Mouse (Mus musculus) adrenal gland, adult 18-20 months (tissue): ENCODE measurements around the gene Spata25. TPM values are rescaled to one million over a fixed set of nuclear protein-coding genes. Genes with fewer than 3 reads are reported as not detected.
"Not testable (repeated sequence)": the region's sequence is repeated elsewhere in the genome, so short reads cannot be mapped to it uniquely, and the experiment has no call there.

Experiments used
- DNase-seq, 2 experiments: peaks; one replicate each; pipeline ENCODE4 v3.0.0; 2021 to 2022; ENCODE audit warnings: low spot score in 2 of 2
- total RNA-seq, 2 experiments: library from RNA; stranded (reverse); gene quantifications; 1 replicate in 1 of 2; 2 replicates in 1 of 2; pipeline ENCODE4 v1.2.3; 2021

Spata25 gene
- total RNA-seq, 2 experiments from 2014 or later, result not detected

DNA sequence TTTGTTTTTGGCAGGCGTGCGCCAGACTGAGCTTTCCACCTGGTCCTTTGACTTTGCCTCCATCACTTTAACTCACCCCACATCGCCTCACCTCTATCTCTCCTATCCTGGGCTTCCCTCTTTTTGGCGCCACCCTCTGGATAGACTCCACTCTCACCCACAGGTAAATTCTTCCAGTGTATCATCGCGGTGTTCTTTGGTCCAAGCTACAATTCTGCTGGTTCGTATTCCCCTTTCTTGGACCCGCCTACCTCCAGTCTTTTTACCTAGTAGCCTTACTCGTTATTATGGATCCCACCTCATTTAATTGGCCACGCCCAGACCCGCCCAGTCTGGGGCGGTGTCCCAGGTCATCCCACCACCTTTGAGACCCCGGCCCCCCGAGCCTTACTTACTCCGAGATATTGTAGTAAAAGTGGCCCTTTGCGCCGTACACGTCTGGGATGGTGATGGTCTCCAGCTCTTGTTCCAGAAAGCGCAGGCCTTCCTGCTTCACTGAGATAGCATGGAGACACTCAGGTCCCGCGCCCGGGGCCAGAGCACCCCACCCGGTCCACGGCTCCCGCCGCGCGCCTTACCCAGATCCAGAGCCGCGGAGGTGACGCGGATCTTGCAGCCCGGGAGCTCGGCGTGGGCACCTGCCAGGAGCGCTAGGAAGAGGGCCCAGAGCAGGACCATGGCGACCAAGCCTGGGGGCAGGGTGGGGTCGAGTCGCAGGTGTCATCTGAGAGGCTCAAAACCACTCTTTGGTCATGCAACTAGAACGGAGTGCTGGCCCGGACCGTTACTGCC, 28.2 kb upstream of the Spata25 start:
- DNase-seq, result no peak

- DNase-seq, result not testable (repeated sequence)
Measured at GRCm38 (mm10) chr2:164855572-164855971, 27.2 kb upstream of the Spata25 start.

DNA sequence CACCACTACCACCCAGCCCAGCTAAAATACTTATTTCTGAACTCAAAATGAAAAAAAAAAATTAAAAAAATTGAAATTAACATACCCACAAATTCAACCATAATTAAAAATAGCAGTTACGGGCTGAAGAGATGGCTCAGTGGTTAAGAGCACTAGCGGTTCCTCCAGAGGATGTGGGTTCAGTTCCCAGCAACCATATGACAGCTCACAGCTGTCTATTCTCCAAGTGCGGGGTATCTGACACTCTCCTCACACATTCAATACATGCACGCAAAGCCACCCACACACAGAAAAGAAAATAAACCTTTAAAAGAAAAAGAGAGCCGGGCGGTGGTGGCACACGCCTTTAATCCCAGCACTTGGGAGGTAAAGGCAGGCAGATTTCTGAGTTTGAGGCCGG, 21.7 kb upstream of the Spata25 start:
- DNase-seq, result no peak

DNA sequence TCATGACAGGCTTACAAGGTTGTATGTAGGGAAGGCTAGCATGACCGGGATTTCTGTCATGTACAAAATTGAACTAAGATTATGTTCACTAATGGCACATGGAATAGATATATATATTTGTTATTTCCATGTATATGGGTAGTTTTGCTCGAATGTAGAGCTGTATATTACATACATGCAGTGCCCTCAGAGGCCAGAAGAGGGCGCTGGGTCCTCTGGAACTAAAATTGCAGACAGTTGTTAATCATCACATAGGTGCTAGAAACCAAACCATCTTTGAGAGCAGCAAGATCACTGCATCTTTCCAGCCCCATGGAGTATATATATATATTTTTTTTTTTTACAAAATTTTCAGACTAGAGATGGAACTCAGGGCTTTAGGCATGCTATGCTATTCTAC, 17.4 kb upstream of the Spata25 start:
- no peak for DNase-seq

GRCm38 (mm10) chr2:164835164-164835563, 6.8 kb upstream of the Spata25 start:
- no peak for DNase-seq

GRCm38 (mm10) chr2:164834531-164834930, 6.2 kb upstream of the Spata25 start:
- DNase-seq, result no peak

DNA sequence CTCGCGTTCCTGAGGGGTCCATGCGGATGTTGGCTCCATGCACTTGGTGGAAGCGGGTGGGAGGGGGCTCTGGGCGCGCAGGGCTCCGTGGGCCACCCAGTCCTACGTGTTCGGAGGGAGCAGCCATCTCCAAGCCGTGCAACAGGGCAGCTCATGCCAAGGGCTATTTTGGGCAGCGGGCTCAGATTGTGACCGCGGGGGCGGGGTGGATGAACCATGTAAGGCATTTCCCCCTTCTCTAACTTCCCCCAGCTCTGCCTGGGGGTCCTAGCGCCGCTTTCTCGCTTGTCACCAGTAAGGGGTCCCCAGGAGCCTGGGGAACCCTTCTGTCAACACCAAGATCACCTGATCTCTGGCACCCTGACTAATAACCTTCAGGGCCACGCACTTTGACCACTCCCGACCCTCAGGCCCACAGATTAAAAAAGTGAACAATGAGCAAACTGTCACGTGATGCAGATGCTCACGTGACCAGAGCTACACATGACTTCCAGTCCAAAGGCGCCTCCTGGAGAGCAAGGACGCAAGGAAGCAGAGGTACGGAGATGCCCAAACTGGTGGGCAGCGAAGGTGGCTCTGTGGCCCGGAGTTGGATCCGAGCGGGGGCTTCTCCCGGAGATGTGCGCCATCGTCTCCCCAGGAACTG, 5.1 kb upstream of the Spata25 start, which contains the start of gene Neurl2:
Gene Neurl2 (minus strand): TSS at position 143 of the 646 bp plus-strand sequence.
- peak; percentile 82 to 83 for DNase-seq

- DNase-seq, result peak; percentile 70 to 75
Measured at GRCm38 (mm10) chr2:164832748-164833301, 4.5 kb upstream of the Spata25 start, which contains the start of gene Ctsa. Gene Ctsa, plus strand, starts transcription at chr2:164832873.

GRCm38 (mm10) chr2:164832032-164832747, 3.9 kb upstream of the Spata25 start:
- no peak for DNase-seq

GRCm38 (mm10) chr2:164831029-164831428, 2.7 kb upstream of the Spata25 start:
- no peak for DNase-seq

- DNase-seq, result no peak
Measured at GRCm38 (mm10) chr2:164829090-164829489, 753 bp upstream of the Spata25 start.

DNA sequence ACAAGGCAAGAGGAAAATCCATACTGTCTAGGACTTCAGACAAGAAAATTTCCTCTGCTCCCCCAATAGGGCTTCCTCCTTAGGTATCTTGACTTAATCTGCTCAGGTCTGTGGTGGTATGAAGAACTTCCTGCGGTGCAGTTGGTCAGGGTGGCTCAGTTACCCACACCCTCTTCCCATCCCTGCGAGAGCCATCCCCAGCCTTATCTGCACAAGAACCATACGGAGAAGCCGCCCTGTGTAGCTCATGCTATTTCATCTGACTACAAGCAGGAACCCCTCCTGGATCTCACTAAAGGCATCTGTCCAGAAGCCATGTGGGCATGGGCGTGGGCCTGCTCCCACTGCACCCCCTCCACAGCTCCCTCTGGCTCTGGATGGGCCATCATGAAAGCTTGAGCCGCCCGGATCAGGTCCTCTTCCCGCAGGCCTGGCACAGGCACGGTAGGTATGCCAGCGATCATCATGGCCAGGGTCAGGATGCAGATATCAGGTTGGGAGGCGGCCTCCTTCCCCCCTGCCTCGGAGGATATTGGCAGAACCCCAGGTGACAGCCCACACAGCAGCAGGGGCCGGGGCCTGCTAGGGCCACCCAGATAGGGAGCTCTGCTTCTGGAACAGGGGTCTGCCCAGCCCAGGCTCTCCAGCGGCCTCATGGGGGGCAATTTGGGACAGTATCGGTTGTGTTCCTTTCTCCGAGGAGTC, 1.0 kb downstream of the Spata25 start:
- no peak for DNase-seq

DNA sequence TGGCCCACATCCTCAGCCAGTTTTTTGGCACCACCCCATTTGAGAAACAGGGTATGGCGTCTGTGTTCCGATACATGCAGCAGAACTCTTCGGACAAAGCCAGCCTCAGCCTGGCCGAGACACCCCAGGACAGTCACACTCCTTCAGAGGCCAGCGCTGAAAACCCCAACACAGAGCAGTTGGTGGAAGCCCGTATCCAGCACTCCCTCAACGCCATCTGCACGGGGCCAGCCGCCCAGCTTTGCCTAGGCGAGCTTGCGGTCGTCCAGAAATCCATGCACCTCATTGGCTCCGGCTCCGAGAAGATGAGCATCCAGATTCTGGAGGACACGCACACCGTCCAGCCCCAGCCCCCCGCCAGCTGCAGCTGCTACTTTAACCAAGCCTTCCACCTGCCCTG, 2.8 kb downstream of the Spata25 start:
- no peak for DNase-seq

DNA sequence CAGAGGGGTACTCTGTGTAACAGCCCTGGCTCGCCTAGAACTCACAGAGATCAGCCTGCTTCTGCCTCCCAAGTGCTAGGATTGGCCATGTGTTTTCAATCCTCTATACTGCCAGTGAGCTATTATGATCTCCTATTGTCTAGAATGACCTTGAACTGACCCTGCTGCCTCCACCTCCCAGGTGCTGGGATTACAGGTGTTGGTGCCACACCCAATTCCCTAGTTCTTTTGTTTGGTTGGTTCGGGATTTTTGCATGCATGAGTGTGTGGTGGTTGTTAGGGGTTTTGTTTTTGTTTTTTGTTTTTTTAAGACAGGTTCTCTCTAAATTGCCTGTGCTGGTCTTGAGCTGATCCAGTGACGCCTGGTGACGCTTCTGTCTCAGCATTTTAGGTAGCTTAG, 4.4 kb downstream of the Spata25 start:
- no peak for DNase-seq

DNA sequence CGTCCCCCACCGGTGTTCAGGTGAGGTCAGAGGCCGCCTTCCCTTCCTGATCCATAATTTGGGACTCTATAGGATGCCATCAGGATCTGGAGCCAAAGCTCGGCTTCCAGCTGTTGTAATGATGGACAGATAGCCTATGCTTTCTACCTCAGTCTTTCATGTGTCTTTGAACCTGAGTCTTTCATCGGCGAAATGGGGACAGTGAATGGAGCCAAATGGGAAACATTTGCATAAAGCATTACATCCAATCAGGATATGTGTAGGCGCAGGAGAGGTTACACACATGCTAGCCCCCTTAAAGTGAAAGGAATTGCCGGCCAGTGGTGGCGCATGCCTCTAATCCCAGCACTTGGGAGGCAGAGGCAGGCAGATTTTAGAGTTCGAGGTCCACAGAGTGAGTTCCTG, 5.2 kb downstream of the Spata25 start:
- no peak for DNase-seq

- peak; percentile 100 for DNase-seq
Measured at GRCm38 (mm10) chr2:164822636-164823165, 5.6 kb downstream of the Spata25 start, which contains the start of gene Zswim1. Gene Zswim1, plus strand, starts transcription at chr2:164822686.

GRCm38 (mm10) chr2:164821060-164821459, 7.3 kb downstream of the Spata25 start:
- no peak for DNase-seq

DNA sequence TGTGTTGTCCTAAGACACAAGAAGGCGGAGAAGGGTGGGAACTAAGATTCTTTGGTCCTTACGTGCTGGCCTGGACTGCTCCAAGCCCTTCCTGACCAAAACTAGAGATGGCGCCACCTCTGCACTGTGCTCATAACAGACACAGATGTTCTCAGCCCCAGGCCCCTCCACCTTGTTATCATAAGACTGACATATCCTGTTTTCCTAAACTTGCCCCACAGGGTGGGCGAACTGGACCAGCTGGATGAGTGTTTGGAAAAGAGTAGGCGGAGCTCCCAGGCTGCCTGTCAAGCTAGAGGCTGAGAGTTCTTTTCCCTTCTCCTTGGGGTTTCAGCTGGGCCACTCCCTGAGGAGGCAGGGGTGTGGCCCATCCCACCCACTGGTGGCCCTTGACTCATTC, 10.6 kb downstream of the Spata25 start:
- DNase-seq, result no peak

GRCm38 (mm10) chr2:164817206-164817605, 11.1 kb downstream of the Spata25 start:
- no peak for DNase-seq

DNA sequence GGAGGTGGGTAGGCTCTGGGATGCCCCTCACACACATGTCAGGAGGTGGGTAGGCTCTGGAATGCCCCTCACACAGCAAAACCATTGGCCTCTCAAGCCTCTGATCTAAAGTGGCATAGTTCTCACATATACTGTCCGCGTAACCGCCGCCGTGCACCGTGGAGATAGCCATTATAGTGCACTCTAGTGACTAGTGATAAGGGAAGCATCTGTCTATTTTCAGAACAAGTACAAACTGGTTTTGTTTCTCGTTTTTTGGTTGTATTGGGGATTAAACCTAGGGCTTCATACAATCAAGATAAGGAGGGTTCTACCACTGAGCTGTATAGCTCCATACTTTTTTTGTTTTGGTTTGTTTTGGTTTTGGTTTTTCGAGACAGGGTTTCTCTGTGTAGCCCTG, 12.5 kb downstream of the Spata25 start:
- no peak for DNase-seq

DNA sequence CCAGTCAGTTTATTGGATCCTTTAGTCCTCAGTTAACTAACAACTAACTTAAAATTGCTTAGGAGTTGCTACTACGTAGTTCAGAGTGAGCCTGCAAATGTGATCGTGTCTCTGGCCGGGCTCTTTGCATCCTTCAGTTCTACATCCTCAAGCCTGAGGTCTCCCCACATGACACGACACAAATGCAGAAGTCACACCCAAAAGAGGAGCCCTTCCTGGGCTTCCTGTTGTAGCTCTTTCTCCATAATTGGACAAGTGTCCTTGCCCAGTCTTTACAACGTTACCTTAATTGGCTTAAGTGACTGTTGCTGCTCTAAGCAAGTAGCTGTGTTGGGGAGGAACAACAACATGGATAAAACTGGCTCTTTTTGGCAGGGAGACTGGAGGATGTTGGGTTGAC, 13.0 kb downstream of the Spata25 start:
- DNase-seq, result no peak
